Mouse (Mus musculus): ENCODE results near the gene Fdxr. TPM values are rescaled to one million over a fixed set of nuclear protein-coding genes. Genes with fewer than 3 reads are reported as not detected.

The Fdxr gene
- polyA plus RNA-seq, 1 experiment from 2014 or later, result 23.4 TPM

GRCm38 (mm10) chr11:115267061-115267883, 9.6 kb downstream of the Fdxr start, which contains the start of gene Grin2c:
Grin2c (minus strand) TSS chr11:115267243.
- peaks cover 18% of the 10 kb centered on the region for H3K36me3 ChIP-seq (ENCODE audit: control insufficient read depth, insufficient read depth, low read length)
- 9% methylated on average over 26 of the region's 50 CpGs for WGBS
- H3K9ac ChIP-seq (ENCODE audit: low read depth, low read length), result peak within 1 kb of the TSS; percentile 61; the same call in 1 of the 2 replicates
- peaks cover 63% of the 10 kb centered on the region for H3K27me3 ChIP-seq (ENCODE audit: control insufficient read depth, insufficient read depth, low read depth, low read length)
- H3K4me1 ChIP-seq (ENCODE audit: control insufficient read depth, insufficient read depth, low read length), result peaks cover 21% of the 10 kb centered on the region
- peak within 1 kb of the TSS; percentile 63 for H3K4me2 ChIP-seq (ENCODE audit: low read length)
- no peak within 1 kb of the TSS for H3K27ac ChIP-seq (ENCODE audit: low read length)
- H3K4me3 ChIP-seq (ENCODE audit: low read depth, low read length), result peak within 1 kb of the TSS; percentile 36
- H3K9me3 ChIP-seq (replicated peaks; ENCODE audit: control insufficient read depth, low read length, poor library complexity, severe bottlenecking), result no peaks in the 10 kb centered on the region
- ATAC-seq, result no peak

- Histone ChIP-seq H3K27ac (ENCODE audit: low read length) (no peak overlapping the region), H3K36me3 (ENCODE audit: control insufficient read depth, insufficient read depth, low read length) (peaks cover 14% of the 10 kb centered on the region), H3K4me3 (ENCODE audit: low read depth, low read length) (peak overlapping the region; percentile 36), H3K9me3 (replicated peaks; ENCODE audit: control insufficient read depth, low read length, poor library complexity, severe bottlenecking) (no peaks in the 10 kb centered on the region), H3K4me2 (ENCODE audit: low read length) (peak overlapping the region; percentile 63), H3K4me1 (ENCODE audit: control insufficient read depth, insufficient read depth, low read length) (peaks cover 21% of the 10 kb centered on the region), H3K9ac (ENCODE audit: low read depth, low read length) (peak overlapping the region; percentile 61; the same call in 1 of the 2 replicates), H3K27me3 (ENCODE audit: control insufficient read depth, insufficient read depth, low read depth, low read length) (peaks cover 67% of the 10 kb centered on the region)
- 3% methylated on average over 22 of the region's 22 CpGs for WGBS
- ATAC-seq, result no peak
These were observed 10.5 kb downstream of the Fdxr start for GRCm38 (mm10) chr11:115266400-115266778.

GRCm38 (mm10) chr11:115265771-115266399, 11.0 kb downstream of the Fdxr start:
- Histone ChIP-seq H3K9me3 (replicated peaks; ENCODE audit: control insufficient read depth, low read length, poor library complexity, severe bottlenecking) (no peaks in the 10 kb centered on the region), H3K27ac (ENCODE audit: low read length) (no peak overlapping the region), H3K4me3 (ENCODE audit: low read depth, low read length) (no peak overlapping the region), H3K36me3 (ENCODE audit: control insufficient read depth, insufficient read depth, low read length) (peaks cover 14% of the 10 kb centered on the region), H3K27me3 (ENCODE audit: control insufficient read depth, insufficient read depth, low read depth, low read length) (peaks cover 72% of the 10 kb centered on the region), H3K9ac (ENCODE audit: low read depth, low read length) (no peak overlapping the region), H3K4me2 (ENCODE audit: low read length) (no peak overlapping the region), H3K4me1 (ENCODE audit: control insufficient read depth, insufficient read depth, low read length) (peaks cover 21% of the 10 kb centered on the region)
- ATAC-seq, result no peak
- 3% methylated on average over 20 of the region's 20 CpGs for WGBS

- H3K36me3 ChIP-seq (ENCODE audit: control insufficient read depth, insufficient read depth, low read length), result peaks cover 14% of the 10 kb centered on the region
- H3K27ac ChIP-seq (ENCODE audit: low read length), result no peak overlapping the region
- WGBS, result 6% methylated on average over 39 of the region's 39 CpGs
- no peak for ATAC-seq
- peaks cover 19% of the 10 kb centered on the region for H3K4me1 ChIP-seq (ENCODE audit: control insufficient read depth, insufficient read depth, low read length)
- peaks cover 77% of the 10 kb centered on the region for H3K27me3 ChIP-seq (ENCODE audit: control insufficient read depth, insufficient read depth, low read depth, low read length)
- peak overlapping the region; percentile 26 for H3K4me3 ChIP-seq (ENCODE audit: low read depth, low read length)
- peak overlapping the region; percentile 48 for H3K4me2 ChIP-seq (ENCODE audit: low read length)
- H3K9me3 ChIP-seq (replicated peaks; ENCODE audit: control insufficient read depth, low read length, poor library complexity, severe bottlenecking), result no peaks in the 10 kb centered on the region
- H3K9ac ChIP-seq (ENCODE audit: low read depth, low read length), result 0 out of 2 replicates have a peak overlapping the region, but pooled peaks have one; percentile 30
These were observed 11.8 kb downstream of the Fdxr start for GRCm38 (mm10) chr11:115264862-115265668.

GRCm38 (mm10) chr11:115264136-115264861, 12.6 kb downstream of the Fdxr start:
- 73% methylated on average over 7 of the region's 7 CpGs for WGBS
- Histone ChIP-seq H3K36me3 (ENCODE audit: control insufficient read depth, insufficient read depth, low read length) (peaks cover 14% of the 10 kb centered on the region), H3K9me3 (replicated peaks; ENCODE audit: control insufficient read depth, low read length, poor library complexity, severe bottlenecking) (no peaks in the 10 kb centered on the region), H3K9ac (ENCODE audit: low read depth, low read length) (no peak overlapping the region), H3K27me3 (ENCODE audit: control insufficient read depth, insufficient read depth, low read depth, low read length) (peaks cover 84% of the 10 kb centered on the region), H3K27ac (ENCODE audit: low read length) (no peak overlapping the region), H3K4me3 (ENCODE audit: low read depth, low read length) (no peak overlapping the region), H3K4me2 (ENCODE audit: low read length) (no peak overlapping the region), H3K4me1 (ENCODE audit: control insufficient read depth, insufficient read depth, low read length) (peaks cover 19% of the 10 kb centered on the region)
- no peak for ATAC-seq

- 80% methylated on average over 11 of the region's 11 CpGs for WGBS
- Histone ChIP-seq H3K9me3 (replicated peaks; ENCODE audit: control insufficient read depth, low read length, poor library complexity, severe bottlenecking) (no peaks in the 10 kb centered on the region), H3K4me1 (ENCODE audit: control insufficient read depth, insufficient read depth, low read length) (peaks cover 23% of the 10 kb centered on the region), H3K9ac (ENCODE audit: low read depth, low read length) (no peak overlapping the region), H3K36me3 (ENCODE audit: control insufficient read depth, insufficient read depth, low read length) (peaks cover under 1% of the 10 kb centered on the region; the same call in 1 of the 2 replicates), H3K4me2 (ENCODE audit: low read length) (no peak overlapping the region), H3K27ac (ENCODE audit: low read length) (no peak overlapping the region), H3K27me3 (ENCODE audit: control insufficient read depth, insufficient read depth, low read depth, low read length) (peaks cover 86% of the 10 kb centered on the region), H3K4me3 (ENCODE audit: low read depth, low read length) (no peak overlapping the region)
- no peak for ATAC-seq
These were observed 13.9 kb downstream of the Fdxr start for GRCm38 (mm10) chr11:115262954-115263353.

- Histone ChIP-seq H3K9ac (ENCODE audit: low read depth, low read length) (no peak overlapping the region), H3K27ac (ENCODE audit: low read length) (no peak overlapping the region), H3K4me3 (ENCODE audit: low read depth, low read length) (no peak overlapping the region), H3K4me1 (ENCODE audit: control insufficient read depth, insufficient read depth, low read length) (peaks cover 5% of the 10 kb centered on the region; the same call in 1 of the 2 replicates), H3K9me3 (replicated peaks; ENCODE audit: control insufficient read depth, low read length, poor library complexity, severe bottlenecking) (no peaks in the 10 kb centered on the region), H3K27me3 (ENCODE audit: control insufficient read depth, insufficient read depth, low read depth, low read length) (peaks cover 64% of the 10 kb centered on the region), H3K4me2 (ENCODE audit: low read length) (no peak overlapping the region), H3K36me3 (ENCODE audit: control insufficient read depth, insufficient read depth, low read length) (no peaks in the 10 kb centered on the region)
- WGBS, result 85% methylated on average over 4 of the region's 4 CpGs
- no peak for ATAC-seq
These were observed 17.7 kb downstream of the Fdxr start for GRCm38 (mm10) chr11:115259134-115259533.

- peak overlapping the region; percentile 52 for H3K4me2 ChIP-seq (ENCODE audit: low read length)
- H3K27ac ChIP-seq (ENCODE audit: low read length), result no peak overlapping the region
- peaks cover 57% of the 10 kb centered on the region for H3K27me3 ChIP-seq (ENCODE audit: control insufficient read depth, insufficient read depth, low read depth, low read length)
- 0 out of 2 replicates have a peak overlapping the region, but pooled peaks have one; percentile 14 for H3K9ac ChIP-seq (ENCODE audit: low read depth, low read length)
- H3K9me3 ChIP-seq (replicated peaks; ENCODE audit: control insufficient read depth, low read length, poor library complexity, severe bottlenecking), result no peaks in the 10 kb centered on the region
- ATAC-seq, result no peak
- WGBS, result 16% methylated on average over 59 of the region's 59 CpGs
- H3K4me3 ChIP-seq (ENCODE audit: low read depth, low read length), result peak overlapping the region; percentile 30
- no peaks in the 10 kb centered on the region for H3K36me3 ChIP-seq (ENCODE audit: control insufficient read depth, insufficient read depth, low read length)
- peaks cover 5% of the 10 kb centered on the region; the same call in 1 of the 2 replicates for H3K4me1 ChIP-seq (ENCODE audit: control insufficient read depth, insufficient read depth, low read length)
These were observed 18.9 kb downstream of the Fdxr start for GRCm38 (mm10) chr11:115257775-115258510.

All from midbrain, embryonic 16.5 days (tissue).